Mouse (Mus musculus) liver, adult 2 months (tissue): ENCODE results near the gene Pde4d. TPM values are rescaled to one million over a fixed set of nuclear protein-coding genes. Genes with fewer than 3 reads are reported as not detected.

Experiments used
- DNase-seq: peaks from one replicate; pipeline ENCODE4 v3.0.0-alpha.2; 2011; ENCODE audit warnings: low read depth, low spot score; ENCODE audit errors: extremely low read depth
- H3K27ac ChIP-seq: fragments of 200-500 bp; replicated peaks from 2 replicates; pipeline ENCODE4 v1.5.1; 2012; ENCODE audit warnings: low read depth, mild to moderate bottlenecking, control low read depth, inconsistent platforms, low read length; ENCODE audit not compliant: insufficient read depth
- H3K27me3 ChIP-seq: fragments of 200-500 bp; 2 replicates; pipeline ENCODE4 v1.6.1; 2012; ENCODE audit warnings: mild to moderate bottlenecking, moderate library complexity, low read length, inconsistent platforms; ENCODE audit not compliant: control insufficient read depth, insufficient read depth
- H3K36me3 ChIP-seq: fragments of 200-500 bp; 2 replicates; pipeline ENCODE4 v1.6.1; 2012; ENCODE audit warnings: low read length, inconsistent platforms; ENCODE audit not compliant: control insufficient read depth, insufficient read depth
- H3K4me1 ChIP-seq: fragments of 200-500 bp; 2 replicates; pipeline ENCODE4 v1.6.1; 2011; ENCODE audit warnings: low read length; ENCODE audit not compliant: control insufficient read depth, insufficient read depth
- H3K4me3 ChIP-seq: fragments of 200-500 bp; 2 replicates; pipeline ENCODE4 v1.5.1; 2011; ENCODE audit warnings: low read depth, mild to moderate bottlenecking, control low read depth, low read length, moderate library complexity; ENCODE audit not compliant: insufficient read depth
- H3K79me2 ChIP-seq: fragments of 200-500 bp; 2 replicates; pipeline ENCODE4 v1.6.1; 2012; ENCODE audit warnings: inconsistent platforms, mild to moderate bottlenecking, low read length, moderate library complexity; ENCODE audit not compliant: control insufficient read depth, insufficient read depth
- H3K9ac ChIP-seq: fragments of 200-500 bp; 2 replicates; pipeline ENCODE4 v1.6.1; 2012; ENCODE audit warnings: low read depth, mild to moderate bottlenecking, control low read depth, inconsistent platforms, low read length
- CTCF ChIP-seq: fragments of 200-500 bp; IDR thresholded peaks from 2 replicates; pipeline ENCODE4 v1.5.1; 2011; ENCODE audit warnings: low read depth, low read length, control low read depth
- POLR2A ChIP-seq: fragments of 200-500 bp; IDR thresholded peaks from 2 replicates; pipeline ENCODE4 v1.6.1; 2011; ENCODE audit warnings: low read length, control low read depth; ENCODE audit not compliant: insufficient read depth; ENCODE audit errors: extremely low read depth
- WGBS: fragments of 180-500 bp; shearing (Covaris S2); methylation state at CpG from one replicate; pipeline ENCODE4 v1.1.7; 2018; 5-methylcytosine and 5-hydroxymethylcytosine counted together
- polyA plus RNA-seq: library from polyadenylated mRNA; depleted of rRNA; stranded (reverse); fragments of >200 nt; gene quantifications from 2 replicates; pipeline ENCODE4 v1.2.3, GENCODE M21; 2012
- total RNA-seq: library from RNA; depleted of rRNA; stranded (reverse); fragments of >200 nt; gene quantifications from 2 replicates; pipeline ENCODE4 v1.2.3, GENCODE M21; 2014

The Pde4d gene
- total and polyA plus RNA-seq, 2 experiments = 2.3 to 13.6 TPM

DNA sequence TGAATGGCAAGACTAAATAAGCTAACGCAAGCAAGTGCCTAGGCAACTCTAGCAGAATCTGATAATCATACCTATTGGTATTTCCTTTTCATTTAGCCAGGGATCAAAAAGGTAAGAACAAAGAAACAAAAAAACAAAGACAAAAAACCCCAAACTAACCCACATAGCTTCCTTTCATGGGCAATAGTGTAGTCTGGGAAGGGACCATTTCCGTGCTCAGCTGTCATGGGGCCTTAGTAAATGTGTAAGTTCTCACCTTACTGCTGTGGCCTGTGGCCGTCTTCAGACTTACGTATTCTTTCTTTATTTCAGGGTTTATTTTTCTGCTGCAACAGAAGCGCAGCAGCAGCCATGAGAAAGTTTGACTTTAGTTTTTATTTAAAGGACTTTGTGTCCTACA is 23.4 kb upstream of the Pde4d start:
- Histone ChIP-seq H3K36me3 (no peaks in the 10 kb centered on the region), H3K27me3 (no peaks in the 10 kb centered on the region), H3K27ac (no peak overlapping the region), H3K4me1 (no peaks in the 10 kb centered on the region), H3K4me3 (no peak overlapping the region), H3K9ac (no peak overlapping the region), H3K79me2 (no peaks in the 10 kb centered on the region)
- DNase-seq = no peak
- TF ChIP-seq POLR2A (no peak), CTCF (no peak)
- 85% methylated on average over 5 of the region's 5 CpGs for WGBS

- WGBS = 89% methylated on average over 6 of the region's 6 CpGs
- no peaks in the 10 kb centered on the region for H3K4me1 ChIP-seq
These were observed 20.9 kb upstream of the Pde4d start for GRCm38 (mm10) chr13:108428809-108429208.

DNA sequence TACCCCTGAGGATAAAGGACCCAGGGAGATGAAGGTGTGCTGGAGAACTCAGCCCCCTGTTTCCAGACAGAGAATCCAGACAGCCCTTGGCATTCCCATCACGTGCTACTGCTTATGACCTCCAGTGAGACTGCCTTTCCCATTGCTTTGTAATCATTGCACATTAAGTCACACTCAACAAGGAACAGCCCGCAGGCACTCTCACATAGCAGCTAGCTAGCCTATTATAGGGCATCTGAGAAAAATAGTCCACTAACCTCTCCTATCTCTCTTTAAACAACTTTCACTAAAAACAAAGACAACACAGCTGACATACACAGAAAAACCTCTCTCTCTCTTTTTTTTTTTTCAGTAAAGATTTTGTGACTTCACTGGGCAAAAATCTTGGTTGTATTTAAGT is 20.1 kb upstream of the Pde4d start:
- no peaks in the 10 kb centered on the region for H3K36me3 ChIP-seq
- 92% methylated on average over 2 of the region's 2 CpGs for WGBS
- H3K4me3 ChIP-seq = no peak overlapping the region
- TF ChIP-seq CTCF = no peak
- no peak for TF ChIP-seq POLR2A
- H3K79me2 ChIP-seq = no peaks in the 10 kb centered on the region
- no peak for DNase-seq
- no peaks in the 10 kb centered on the region for H3K27me3 ChIP-seq
- no peaks in the 10 kb centered on the region for H3K4me1 ChIP-seq
- no peak overlapping the region for H3K9ac ChIP-seq
- no peak overlapping the region for H3K27ac ChIP-seq

More at GRCm38 (mm10) chr13:108428809-108429208, 20.9 kb upstream of the Pde4d start:
- no peak for DNase-seq
- no peak overlapping the region for H3K27ac ChIP-seq
- no peak for TF ChIP-seq POLR2A
- no peak for TF ChIP-seq CTCF
- no peaks in the 10 kb centered on the region for H3K27me3 ChIP-seq
- no peaks in the 10 kb centered on the region for H3K36me3 ChIP-seq
- no peaks in the 10 kb centered on the region for H3K79me2 ChIP-seq
- no peak overlapping the region for H3K9ac ChIP-seq
- H3K4me3 ChIP-seq = no peak overlapping the region

DNA sequence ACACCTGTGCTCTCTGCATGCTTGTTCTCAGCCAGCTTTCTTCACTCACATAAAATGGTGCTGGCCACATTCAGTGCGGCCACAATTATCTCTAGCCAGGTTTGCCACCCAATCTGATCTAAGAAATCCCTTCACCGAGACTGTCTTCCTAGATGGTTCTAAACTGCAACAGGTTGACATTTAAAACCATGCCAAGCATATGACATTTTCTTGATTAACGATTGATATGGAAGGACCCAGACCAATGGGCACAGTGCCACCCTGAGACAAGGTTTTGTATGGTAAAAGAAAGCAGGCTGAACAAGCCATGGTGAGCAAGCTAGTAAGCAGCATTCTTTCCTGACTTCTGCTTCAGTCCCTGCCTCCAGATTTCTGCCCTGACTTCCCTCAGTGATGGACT is 18.0 kb upstream of the Pde4d start:
- 94% methylated on average over 3 of the region's 3 CpGs for WGBS
- Histone ChIP-seq H3K9ac (no peak overlapping the region), H3K27me3 (no peaks in the 10 kb centered on the region), H3K36me3 (no peaks in the 10 kb centered on the region), H3K27ac (no peak overlapping the region), H3K4me1 (no peaks in the 10 kb centered on the region), H3K4me3 (no peak overlapping the region), H3K79me2 (no peaks in the 10 kb centered on the region)
- no peak for DNase-seq
- no peak for TF ChIP-seq CTCF
- no peak for TF ChIP-seq POLR2A

GRCm38 (mm10) chr13:108435687-108436086 is 14.1 kb upstream of the Pde4d start:
- no peak overlapping the region for H3K4me3 ChIP-seq
- H3K9ac ChIP-seq = no peak overlapping the region
- TF ChIP-seq CTCF = no peak
- no peak for TF ChIP-seq POLR2A
- no peaks in the 10 kb centered on the region for H3K36me3 ChIP-seq
- no peak overlapping the region for H3K27ac ChIP-seq
- no peaks in the 10 kb centered on the region for H3K4me1 ChIP-seq
- H3K27me3 ChIP-seq = no peaks in the 10 kb centered on the region
- no peak for DNase-seq
- H3K79me2 ChIP-seq = no peaks in the 10 kb centered on the region

DNA sequence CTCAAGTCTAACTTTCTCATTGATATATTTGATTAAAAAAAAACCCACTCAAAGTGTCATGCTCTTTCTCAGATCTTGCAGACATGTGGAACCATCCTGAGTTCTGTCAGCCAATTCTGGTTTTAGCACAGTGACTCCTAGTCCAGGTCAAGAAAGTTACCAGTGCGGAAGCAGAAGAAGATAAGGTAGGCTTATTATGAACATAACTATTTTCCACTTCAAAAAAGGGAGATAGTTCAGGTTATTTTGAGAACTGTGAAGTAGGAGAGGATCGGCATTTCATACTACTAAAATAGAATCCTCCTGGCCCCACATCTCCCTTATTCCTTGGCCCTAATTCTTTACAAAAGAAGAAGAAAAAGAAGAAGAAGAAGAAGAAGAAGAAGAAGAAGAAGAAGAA is 12.3 kb upstream of the Pde4d start:
- H3K79me2 ChIP-seq = no peaks in the 10 kb centered on the region
- no peak overlapping the region for H3K9ac ChIP-seq
- DNase-seq = no peak
- no peak overlapping the region for H3K4me3 ChIP-seq
- H3K27me3 ChIP-seq = no peaks in the 10 kb centered on the region
- TF ChIP-seq POLR2A (no peak), CTCF (no peak)
- H3K4me1 ChIP-seq = no peaks in the 10 kb centered on the region
- 85% methylated on average over 2 of the region's 2 CpGs for WGBS
- H3K27ac ChIP-seq = no peak overlapping the region
- H3K36me3 ChIP-seq = no peaks in the 10 kb centered on the region
